Mouse (Mus musculus): Measurements from ENCODE around the gene Tent4b. TPM values are rescaled to one million over a fixed set of nuclear protein-coding genes. Genes with fewer than 3 reads are reported as not detected.

Tent4b gene
- polyA plus RNA-seq, 1 experiment from 2014 or later = 8.7 TPM

DNA sequence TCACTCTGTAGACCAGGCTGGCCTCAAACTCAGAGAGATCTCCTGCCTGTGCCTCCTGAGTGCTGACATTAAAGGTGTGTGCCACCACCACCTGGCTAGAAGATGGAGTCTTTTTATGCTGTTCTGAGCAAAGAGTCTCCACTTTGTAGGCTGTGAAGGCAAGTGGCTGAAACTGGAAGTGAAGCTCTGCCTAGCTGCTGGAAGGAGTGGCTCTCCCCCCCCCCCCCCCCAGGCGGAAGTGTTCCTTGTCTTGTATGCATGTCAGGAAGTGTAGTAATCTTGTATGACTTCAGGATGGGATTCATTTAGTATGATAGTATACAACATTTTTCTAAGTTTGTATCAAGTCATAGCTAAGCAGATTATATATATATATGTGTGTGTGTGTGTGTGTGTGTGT, 29.8 kb downstream of the Tent4b start:
- 60% methylated on average over 1 of the region's 1 CpGs for WGBS (ENCODE audit: insufficient replicate concordance)
- no peaks in the 10 kb centered on the region for H3K27me3 ChIP-seq (replicated peaks)
- H3K27ac ChIP-seq = no peak overlapping the region

DNA sequence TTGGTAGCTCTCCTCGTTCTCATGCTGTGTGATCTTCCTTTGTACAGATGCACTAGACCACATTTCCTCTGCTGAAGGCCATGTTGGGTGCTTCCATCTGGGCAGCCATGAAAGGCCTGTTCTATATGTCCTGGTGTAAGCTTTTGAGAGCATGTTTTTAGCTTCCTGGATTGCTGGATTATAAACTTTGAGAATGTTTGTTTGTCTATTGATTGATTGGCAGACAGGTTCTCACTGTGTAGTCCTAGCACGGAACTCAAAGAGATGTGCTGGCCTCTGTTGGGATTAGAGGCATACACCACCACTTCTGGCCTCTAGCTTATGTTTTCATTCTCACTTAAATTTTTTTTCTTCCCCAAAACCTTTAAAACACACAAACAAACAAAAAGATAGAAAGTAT, 37.7 kb downstream of the Tent4b start:
- peaks cover 32% of the 10 kb centered on the region for H3K4me1 ChIP-seq
- no peak for ATAC-seq
- H3K4me3 ChIP-seq = no peak overlapping the region
- H3K27me3 ChIP-seq (replicated peaks) = no peaks in the 10 kb centered on the region
- no peak overlapping the region for H3K9ac ChIP-seq
- H3K36me3 ChIP-seq = no peaks in the 10 kb centered on the region
- H3K4me2 ChIP-seq = no peak overlapping the region
- WGBS (ENCODE audit: insufficient replicate concordance) = 76% methylated on average over 2 of the region's 2 CpGs
- no peaks in the 10 kb centered on the region for H3K9me3 ChIP-seq (replicated peaks)
- H3K27ac ChIP-seq = no peak overlapping the region

More for the DNA sequence above, 29.8 kb downstream of the Tent4b start:
- no peaks in the 10 kb centered on the region for H3K9me3 ChIP-seq (replicated peaks)
- peaks cover 31% of the 10 kb centered on the region for H3K4me1 ChIP-seq
- no peak overlapping the region for H3K4me2 ChIP-seq
- H3K9ac ChIP-seq = no peak overlapping the region
- H3K4me3 ChIP-seq = no peak overlapping the region
- ATAC-seq = no peak
- 0 out of 2 replicates have a peak, but pooled peaks cover 9% of the 10 kb centered on the region for H3K36me3 ChIP-seq

DNA sequence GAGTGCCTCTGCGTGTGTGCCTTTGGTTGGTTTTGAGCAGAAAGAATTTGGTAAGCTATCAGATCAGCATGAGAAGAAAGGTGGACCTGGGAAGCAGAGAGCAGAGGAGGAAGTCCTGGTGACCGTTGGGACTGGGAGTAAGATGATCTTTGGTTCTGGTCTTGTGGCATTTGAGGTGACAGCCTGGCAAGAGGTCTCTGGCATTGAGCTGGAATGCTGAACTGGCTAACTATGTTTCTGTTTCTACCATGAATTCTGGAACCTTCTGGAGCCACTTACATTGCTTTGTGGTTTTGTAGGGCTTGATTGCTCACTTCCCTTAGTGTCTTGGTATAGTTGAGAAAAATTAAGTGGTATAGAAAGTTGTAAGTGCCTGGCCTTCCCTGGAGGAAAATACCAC, 38.6 kb downstream of the Tent4b start:
- Histone ChIP-seq H3K9ac (no peak overlapping the region), H3K36me3 (0 out of 2 replicates have a peak, but pooled peaks cover 3% of the 10 kb centered on the region), H3K4me2 (no peak overlapping the region), H3K4me1 (peaks cover 36% of the 10 kb centered on the region), H3K9me3 (replicated peaks) (no peaks in the 10 kb centered on the region), H3K27me3 (replicated peaks) (no peaks in the 10 kb centered on the region), H3K4me3 (no peak overlapping the region), H3K27ac (no peak overlapping the region)
- 44% methylated on average over 2 of the region's 2 CpGs for WGBS (ENCODE audit: insufficient replicate concordance)
- ATAC-seq = no peak

DNA sequence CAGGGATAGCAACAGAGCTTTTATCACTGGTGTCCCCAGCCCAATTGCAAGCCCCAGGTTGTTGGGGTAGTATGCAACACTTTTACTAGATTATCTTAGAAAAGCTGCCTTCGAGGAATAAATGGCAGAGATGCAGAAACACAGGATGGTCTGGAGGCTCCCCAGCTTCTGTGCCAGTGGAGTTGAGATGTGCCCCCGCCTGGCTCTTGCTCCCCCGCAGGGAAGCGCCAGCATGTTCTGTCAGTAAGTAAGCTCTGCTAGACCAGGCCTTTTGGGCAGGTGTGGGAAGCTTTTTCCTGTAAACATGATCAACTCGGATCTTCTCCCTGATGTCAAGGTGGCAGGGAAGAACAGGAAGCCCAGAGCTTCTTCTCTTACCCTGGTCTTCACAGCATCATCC, 40.3 kb downstream of the Tent4b start:
- no peak overlapping the region for H3K27ac ChIP-seq
- H3K9ac ChIP-seq = no peak overlapping the region
- WGBS (ENCODE audit: insufficient replicate concordance) = 78% methylated on average over 5 of the region's 5 CpGs

DNA sequence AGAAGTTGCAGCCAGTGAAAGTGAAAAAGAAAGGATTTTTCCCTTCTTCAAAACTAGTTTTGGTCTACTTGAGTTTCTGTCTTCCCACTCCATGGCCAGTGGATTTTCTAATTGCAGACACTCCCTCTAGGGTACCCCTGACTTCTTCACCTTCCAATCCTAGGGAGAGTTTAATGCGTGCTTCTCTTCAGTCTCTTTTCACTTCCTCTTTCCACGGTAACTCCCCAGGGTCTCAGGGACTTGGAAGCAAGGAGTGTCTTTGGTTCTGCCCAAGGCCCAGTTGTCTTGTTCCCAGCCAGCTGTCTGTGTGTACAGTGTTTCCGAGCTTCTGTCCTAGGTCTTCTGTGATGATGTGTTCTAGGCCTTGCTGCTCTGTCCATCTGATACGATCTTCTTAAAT, 42.9 kb downstream of the Tent4b start:
- H3K27ac ChIP-seq = no peak overlapping the region
- no peak for ATAC-seq
- H3K9ac ChIP-seq = no peak overlapping the region
- H3K4me2 ChIP-seq = no peak overlapping the region
- 56% methylated on average over 4 of the region's 4 CpGs for WGBS (ENCODE audit: insufficient replicate concordance)
- H3K4me3 ChIP-seq = no peak overlapping the region
- H3K36me3 ChIP-seq = peaks cover 33% of the 10 kb centered on the region
- H3K9me3 ChIP-seq (replicated peaks) = no peaks in the 10 kb centered on the region
- H3K27me3 ChIP-seq (replicated peaks) = no peaks in the 10 kb centered on the region
- H3K4me1 ChIP-seq = peaks cover 20% of the 10 kb centered on the region

More for the DNA sequence above, 40.3 kb downstream of the Tent4b start:
- Histone ChIP-seq H3K4me1 (peaks cover 30% of the 10 kb centered on the region), H3K4me3 (no peak overlapping the region), H3K4me2 (no peak overlapping the region), H3K36me3 (peaks cover 14% of the 10 kb centered on the region), H3K27me3 (replicated peaks) (no peaks in the 10 kb centered on the region), H3K9me3 (replicated peaks) (no peaks in the 10 kb centered on the region)
- no peak for ATAC-seq

DNA sequence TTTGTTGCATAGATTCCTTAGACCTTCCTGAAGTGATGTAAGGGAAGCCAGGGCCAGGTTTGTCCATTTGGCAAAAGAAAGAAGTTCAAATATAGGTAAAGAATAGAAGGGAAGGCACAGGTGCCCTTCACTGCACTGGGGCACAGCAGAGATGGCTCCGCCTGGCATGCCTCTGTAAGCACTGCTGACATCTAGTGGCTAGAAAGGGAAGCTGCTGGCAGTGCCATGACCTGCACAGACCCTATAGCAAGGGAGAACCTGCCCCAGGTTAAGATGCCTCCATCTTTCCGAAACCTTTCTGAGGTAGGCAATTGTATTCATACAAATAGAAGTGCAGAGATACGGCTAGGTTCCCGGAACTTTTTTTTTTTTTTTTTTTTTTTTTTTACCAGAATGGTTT, 45.3 kb downstream of the Tent4b start:
- no peak overlapping the region for H3K4me3 ChIP-seq
- H3K9ac ChIP-seq = no peak overlapping the region
- peaks cover 13% of the 10 kb centered on the region for H3K4me1 ChIP-seq
- H3K9me3 ChIP-seq (replicated peaks) = no peaks in the 10 kb centered on the region
- no peaks in the 10 kb centered on the region for H3K27me3 ChIP-seq (replicated peaks)
- peaks cover 53% of the 10 kb centered on the region for H3K36me3 ChIP-seq
- 62% methylated on average over 4 of the region's 4 CpGs for WGBS (ENCODE audit: insufficient replicate concordance)
- H3K27ac ChIP-seq = no peak overlapping the region
- H3K4me2 ChIP-seq = no peak overlapping the region
- peak; percentile 76 for ATAC-seq

DNA sequence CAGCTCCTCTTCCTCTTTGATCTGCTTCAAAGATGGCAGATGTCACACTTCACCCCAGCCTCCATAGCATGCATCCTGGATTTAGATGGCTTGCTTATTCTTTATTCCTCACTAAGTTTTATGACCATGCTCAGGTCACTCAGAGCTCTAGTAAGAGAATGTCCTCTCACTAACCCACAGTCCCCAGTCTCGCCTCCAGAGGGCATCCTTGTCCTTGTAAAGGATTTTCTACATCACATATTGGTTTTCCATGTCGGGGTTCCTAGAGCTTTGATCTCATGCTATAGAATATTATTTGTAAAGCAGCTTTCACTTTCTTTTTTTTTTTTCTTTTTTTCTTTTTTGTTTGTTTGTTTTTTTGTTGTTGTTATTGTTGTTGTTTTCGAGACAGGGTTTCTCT, 53.8 kb downstream of the Tent4b start:
- Histone ChIP-seq H3K27me3 (replicated peaks) (no peaks in the 10 kb centered on the region), H3K4me2 (no peak overlapping the region), H3K9me3 (replicated peaks) (no peaks in the 10 kb centered on the region), H3K4me3 (no peak overlapping the region), H3K4me1 (no peaks in the 10 kb centered on the region), H3K27ac (no peak overlapping the region), H3K36me3 (peaks cover 84% of the 10 kb centered on the region), H3K9ac (no peak overlapping the region)
- ATAC-seq = no peak
- 68% methylated on average over 3 of the region's 3 CpGs for WGBS (ENCODE audit: insufficient replicate concordance)

DNA sequence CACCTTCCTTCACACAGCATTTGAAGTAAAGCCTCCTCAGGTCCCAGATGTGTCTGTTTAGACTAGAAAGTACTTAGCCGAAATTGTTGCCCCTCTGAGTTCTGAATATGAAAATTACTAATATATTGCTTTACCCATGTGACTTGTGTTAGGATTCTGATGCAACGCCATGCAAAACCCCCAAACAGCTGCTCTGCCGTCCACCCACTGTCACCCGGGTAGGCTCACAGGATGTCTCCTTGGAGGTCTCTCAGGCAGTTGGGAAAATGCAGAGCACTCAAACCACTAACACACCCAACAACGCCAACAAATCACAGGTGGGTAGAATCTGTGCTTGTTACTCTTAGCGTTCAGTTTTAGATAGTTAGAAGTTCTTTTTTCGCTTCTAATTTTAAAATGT, 55.9 kb downstream of the Tent4b start:
- H3K4me2 ChIP-seq = no peak overlapping the region
- no peak overlapping the region for H3K27ac ChIP-seq
- H3K4me3 ChIP-seq = no peak overlapping the region
- no peaks in the 10 kb centered on the region for H3K27me3 ChIP-seq (replicated peaks)
- H3K9ac ChIP-seq = no peak overlapping the region
- no peak for ATAC-seq
- H3K4me1 ChIP-seq = no peaks in the 10 kb centered on the region
- peaks cover 73% of the 10 kb centered on the region for H3K36me3 ChIP-seq
- 79% methylated on average over 7 of the region's 7 CpGs for WGBS (ENCODE audit: insufficient replicate concordance)
- no peaks in the 10 kb centered on the region for H3K9me3 ChIP-seq (replicated peaks)

DNA sequence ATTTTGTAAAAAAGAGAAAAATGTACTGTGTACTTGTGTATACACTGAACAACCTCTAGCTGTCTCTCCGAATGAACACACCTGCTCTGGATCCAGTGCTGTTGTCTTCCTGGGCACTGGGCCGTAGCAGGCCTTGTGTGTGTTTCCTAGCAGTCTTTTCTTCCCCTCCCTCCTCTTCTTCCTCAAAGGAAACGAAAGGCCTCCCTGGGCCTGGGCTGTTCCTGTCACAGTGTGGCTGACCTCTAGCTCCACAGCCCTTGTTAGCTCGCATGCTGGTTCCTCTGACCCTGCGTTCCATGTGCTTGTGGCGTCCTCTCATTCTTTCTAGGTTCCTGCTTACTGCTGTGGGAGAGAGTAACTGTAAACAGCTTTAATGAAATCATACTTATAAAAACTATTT, 59.0 kb downstream of the Tent4b start:
- no peaks in the 10 kb centered on the region for H3K4me1 ChIP-seq
- no peaks in the 10 kb centered on the region for H3K9me3 ChIP-seq (replicated peaks)
- no peak overlapping the region for H3K4me3 ChIP-seq
- no peak overlapping the region for H3K27ac ChIP-seq
- ATAC-seq = no peak
- WGBS (ENCODE audit: insufficient replicate concordance) = 56% methylated on average over 6 of the region's 6 CpGs
- peaks cover 49% of the 10 kb centered on the region for H3K36me3 ChIP-seq
- H3K9ac ChIP-seq = no peak overlapping the region
- no peak overlapping the region for H3K4me2 ChIP-seq
- no peaks in the 10 kb centered on the region for H3K27me3 ChIP-seq (replicated peaks)

DNA sequence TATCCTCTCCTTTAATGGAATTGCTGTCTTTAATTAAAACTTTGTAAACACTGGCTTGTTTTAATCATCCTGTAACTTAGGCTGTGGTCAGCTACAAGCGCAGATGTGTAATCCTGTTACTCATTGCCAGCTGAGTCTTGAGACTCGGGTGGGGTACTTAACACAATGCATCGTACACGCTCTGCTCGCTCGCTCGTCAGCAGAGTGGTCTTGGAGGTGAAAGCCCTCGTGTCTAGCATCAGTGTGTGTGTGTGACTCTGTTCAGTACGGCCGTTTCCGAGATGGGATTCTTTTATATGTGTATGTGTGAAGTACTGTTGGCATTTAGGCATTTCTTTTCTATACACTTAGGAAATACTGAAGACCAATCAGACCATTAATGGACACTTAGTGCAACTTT, 59.5 kb downstream of the Tent4b start:
- no peaks in the 10 kb centered on the region for H3K9me3 ChIP-seq (replicated peaks)
- no peak for ATAC-seq
- H3K4me2 ChIP-seq = no peak overlapping the region
- 0 out of 2 replicates have a peak, but pooled peaks cover 2% of the 10 kb centered on the region for H3K4me1 ChIP-seq
- no peak overlapping the region for H3K4me3 ChIP-seq
- peaks cover 44% of the 10 kb centered on the region for H3K36me3 ChIP-seq
- no peaks in the 10 kb centered on the region for H3K27me3 ChIP-seq (replicated peaks)
- WGBS (ENCODE audit: insufficient replicate concordance) = 82% methylated on average over 11 of the region's 11 CpGs
- no peak overlapping the region for H3K27ac ChIP-seq
- no peak overlapping the region for H3K9ac ChIP-seq

DNA sequence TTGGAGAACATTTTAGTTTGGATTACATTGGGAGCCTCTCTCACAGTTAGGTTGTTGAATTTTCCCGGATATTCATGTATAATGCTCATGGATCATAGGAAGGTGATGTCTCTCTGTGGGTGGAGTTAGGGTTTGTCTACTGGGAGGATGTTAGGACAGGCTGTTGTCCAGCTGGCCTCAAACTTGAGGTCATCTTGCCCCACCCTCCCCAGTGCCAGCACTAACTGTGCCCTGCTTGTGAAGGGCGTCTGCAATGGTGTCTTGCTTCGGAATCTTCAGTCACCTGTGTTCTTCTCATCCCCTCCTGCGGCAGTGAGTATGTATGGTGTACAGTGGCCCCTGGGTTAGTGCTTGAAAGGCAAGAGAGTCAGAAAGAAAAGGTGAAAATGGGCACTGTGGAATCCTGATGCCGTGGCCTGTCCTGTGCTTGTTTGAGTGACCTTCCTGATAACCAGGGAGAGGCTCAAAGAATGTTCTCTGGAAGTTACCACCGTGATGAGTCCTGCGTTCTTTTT, 61.5 kb downstream of the Tent4b start:
- no peak overlapping the region for H3K27ac ChIP-seq
- no peak overlapping the region for H3K4me3 ChIP-seq
- peaks cover 9% of the 10 kb centered on the region; the same call in 1 of the 2 replicates for H3K4me1 ChIP-seq
- no peak overlapping the region for H3K4me2 ChIP-seq
- no peaks in the 10 kb centered on the region for H3K27me3 ChIP-seq (replicated peaks)
- WGBS (ENCODE audit: insufficient replicate concordance) = 76% methylated on average over 7 of the region's 7 CpGs
- ATAC-seq = no peak
- no peaks in the 10 kb centered on the region for H3K9me3 ChIP-seq (replicated peaks)
- H3K36me3 ChIP-seq = peaks cover 28% of the 10 kb centered on the region
- H3K9ac ChIP-seq = no peak overlapping the region

DNA sequence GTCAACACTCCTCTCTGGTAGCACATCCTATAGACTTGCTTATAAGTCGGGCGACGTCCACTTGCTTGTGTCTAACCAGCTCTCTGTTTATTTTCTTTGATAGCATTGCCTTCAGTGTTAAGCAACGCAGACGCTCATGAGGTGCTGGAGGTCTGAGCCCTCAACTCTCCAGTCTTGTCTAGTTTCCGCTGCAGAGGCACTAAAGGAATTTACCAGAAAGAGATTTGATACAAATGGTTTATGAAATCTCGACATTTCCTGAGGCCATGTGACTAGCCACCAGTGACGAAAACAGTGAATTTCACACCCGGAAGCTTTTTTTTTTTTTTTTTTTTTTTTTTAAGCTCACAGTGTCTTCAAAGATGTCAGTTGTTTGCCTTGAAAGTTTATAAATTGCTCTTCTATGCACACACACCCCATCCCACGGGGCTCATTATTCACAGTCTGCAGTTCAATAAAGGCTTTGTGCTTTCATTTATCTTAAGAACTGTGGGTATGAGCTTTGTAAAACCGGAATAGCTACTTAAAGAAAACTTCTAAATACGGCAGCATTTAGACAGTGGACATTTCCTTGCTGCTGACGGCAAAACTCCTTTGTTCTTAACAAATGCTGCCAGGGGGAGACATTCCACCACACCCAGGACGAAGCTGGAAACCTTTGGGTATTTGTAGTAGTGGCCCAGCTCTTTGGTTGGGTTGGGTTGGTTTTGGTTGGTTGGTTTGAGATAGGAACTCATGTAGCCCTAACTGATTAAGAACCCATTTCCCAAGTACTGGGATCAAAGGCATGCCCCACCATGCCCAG, 64.0 kb downstream of the Tent4b start:
- peaks cover 2% of the 10 kb centered on the region; the same call in 1 of the 2 replicates for H3K27me3 ChIP-seq (replicated peaks)
- peaks cover 9% of the 10 kb centered on the region; the same call in 1 of the 2 replicates for H3K4me1 ChIP-seq
- H3K36me3 ChIP-seq = peaks cover 9% of the 10 kb centered on the region
- H3K9me3 ChIP-seq (replicated peaks) = no peaks in the 10 kb centered on the region
- H3K4me3 ChIP-seq = no peak overlapping the region
- H3K9ac ChIP-seq = no peak overlapping the region
- H3K27ac ChIP-seq = no peak overlapping the region
- 70% methylated on average over 14 of the region's 14 CpGs for WGBS (ENCODE audit: insufficient replicate concordance)
- no peak for ATAC-seq
- H3K4me2 ChIP-seq = no peak overlapping the region
